Mouse (Mus musculus) MEL (cell line): ENCODE measurements around the gene 4930432M17Rik. TPM values are rescaled to one million over a fixed set of nuclear protein-coding genes. Genes with fewer than 3 reads are reported as not detected.

Experiments
- DNase-seq: peaks from one replicate; pipeline ENCODE4 v3.0.0; 2011; ENCODE audit warnings: low read depth, low spot score
- H3K27ac ChIP-seq: 2 replicates; pipeline ENCODE4 v1.5.1; 2012; ENCODE audit warnings: low read depth, mild to moderate bottlenecking, control low read depth, low read length, moderate library complexity; ENCODE audit not compliant: control insufficient read depth
- H3K27me3 ChIP-seq, 2 experiments: fragments of 150-350 bp in 1 of 2; sonication (generic) in 1 of 2; 2 replicates each; pipeline ENCODE4 v1.6.1; 2012; ENCODE audit warnings: low read length in 2 of 2, mild to moderate bottlenecking in 2 of 2, improper control_type of control experiment in 1 of 2, moderate library complexity in 1 of 2; ENCODE audit not compliant: insufficient read depth in 2 of 2, control insufficient read depth in 1 of 2
- H3K36me3 ChIP-seq, 2 experiments: 2 replicates each; pipeline ENCODE4 v1.6.1; 2012 to 2014; ENCODE audit warnings: low read length in 2 of 2, improper control_type of control experiment in 1 of 2, inconsistent platforms in 1 of 2, mild to moderate bottlenecking in 1 of 2; ENCODE audit not compliant: insufficient read depth in 2 of 2, control insufficient read depth in 1 of 2
- H3K4me1 ChIP-seq, 2 experiments: fragments of 150-350 bp in 1 of 2; sonication (generic) in 1 of 2; 2 replicates each; pipeline ENCODE4 v1.6.1; 2012; ENCODE audit warnings: low read length in 2 of 2, improper control_type of control experiment in 1 of 2, mild to moderate bottlenecking in 1 of 2; ENCODE audit not compliant: insufficient read depth in 2 of 2, control insufficient read depth in 1 of 2
- H3K4me3 ChIP-seq, 2 experiments: fragments of 150-350 bp in 1 of 2; sonication (generic) in 1 of 2; 2 replicates each; pipeline ENCODE4 v1.5.1; 2012; ENCODE audit warnings: low read depth in 2 of 2, low read length in 2 of 2, mild to moderate bottlenecking in 2 of 2, moderate library complexity in 2 of 2, control low read depth in 1 of 2, improper control_type of control experiment in 1 of 2; ENCODE audit not compliant: control insufficient read depth in 1 of 2, insufficient read depth in 1 of 2
- H3K79me2 ChIP-seq: 2 replicates; pipeline ENCODE4 v1.6.1; 2012; ENCODE audit warnings: mild to moderate bottlenecking, low read length, moderate library complexity; ENCODE audit not compliant: control insufficient read depth, poor library complexity, insufficient read depth
- H3K9ac ChIP-seq: 2 replicates; pipeline ENCODE4 v1.6.1; 2012; ENCODE audit warnings: low read depth, mild to moderate bottlenecking, control low read depth, low read length, moderate library complexity; ENCODE audit not compliant: control insufficient read depth, poor library complexity, severe bottlenecking
- H3K9me3 ChIP-seq: fragments of 150-350 bp; sonication (generic); replicated peaks from 2 replicates; pipeline ENCODE4 v1.6.1; 2012; ENCODE audit warnings: mild to moderate bottlenecking, low read length, improper control_type of control experiment, moderate library complexity; ENCODE audit not compliant: insufficient read depth
- BHLHE40 ChIP-seq: IDR thresholded peaks from 2 replicates; pipeline ENCODE4 v1.6.1; 2012; ENCODE audit warnings: low read depth, mild to moderate bottlenecking, inconsistent platforms, low read length, improper control_type of control experiment, borderline replicate concordance
- CTCF ChIP-seq, 3 experiments: IDR thresholded peaks in 2 of 3; conservative IDR thresholded peaks in 1 of 3; 2 replicates each; pipeline ENCODE4 v1.5.1; 2011 to 2012; ENCODE audit warnings: low read length in 3 of 3, low read depth in 2 of 3, mild to moderate bottlenecking in 2 of 3, improper control_type of control experiment in 1 of 3, inconsistent platforms in 1 of 3, mixed read lengths in 1 of 3, moderate library complexity in 1 of 3; ENCODE audit not compliant: control insufficient read depth in 1 of 3, insufficient read depth in 1 of 3, poor library complexity in 1 of 3, severe bottlenecking in 1 of 3
- ELF1 ChIP-seq: IDR thresholded peaks from 2 replicates; pipeline ENCODE4 v1.6.1; 2014; ENCODE audit warnings: low read depth, mild to moderate bottlenecking, inconsistent platforms, low read length, improper control_type of control experiment, moderate library complexity
- GABPA ChIP-seq: IDR thresholded peaks from 2 replicates; pipeline ENCODE4 v1.6.1; 2012; ENCODE audit warnings: low read depth, mild to moderate bottlenecking, inconsistent platforms, low read length, improper control_type of control experiment, moderate library complexity
- GATA1 ChIP-seq: IDR thresholded peaks from 2 replicates; pipeline ENCODE4 v1.6.1; 2011; ENCODE audit warnings: low read depth, low read length, improper control_type of control experiment
- HCFC1 ChIP-seq: IDR thresholded peaks from 2 replicates; pipeline ENCODE4 v1.6.1; 2012; ENCODE audit warnings: low read depth, mild to moderate bottlenecking, inconsistent platforms, low read length, improper control_type of control experiment, moderate library complexity
- MAZ ChIP-seq: IDR thresholded peaks from 2 replicates; pipeline ENCODE4 v1.6.1; 2012; ENCODE audit warnings: low read depth, mild to moderate bottlenecking, inconsistent platforms, low read length, improper control_type of control experiment
- MEF2A ChIP-seq: IDR thresholded peaks from 2 replicates; pipeline ENCODE4 v1.6.1; 2014; ENCODE audit warnings: low read depth, mild to moderate bottlenecking, inconsistent platforms, low read length, improper control_type of control experiment; ENCODE audit not compliant: poor library complexity, insufficient replicate concordance, severe bottlenecking; ENCODE audit errors: extremely low read depth
- MYC ChIP-seq: IDR thresholded peaks from 2 replicates; pipeline ENCODE4 v1.6.1; 2011; ENCODE audit warnings: low read depth, mild to moderate bottlenecking, low read length, improper control_type of control experiment, moderate library complexity
- NELFE ChIP-seq: IDR thresholded peaks from 2 replicates; pipeline ENCODE4 v1.6.1; 2011; ENCODE audit warnings: low read depth, low read length, improper control_type of control experiment
- NRF1 ChIP-seq: IDR thresholded peaks from 2 replicates; pipeline ENCODE4 v1.6.1; 2014; ENCODE audit warnings: low read depth, mild to moderate bottlenecking, inconsistent platforms, low read length, improper control_type of control experiment, moderate library complexity; ENCODE audit not compliant: poor library complexity, insufficient read depth, severe bottlenecking
- POLR2AphosphoS5 ChIP-seq: IDR thresholded peaks from 2 replicates; pipeline ENCODE4 v1.6.1; 2012; ENCODE audit warnings: low read depth, borderline replicate concordance, mild to moderate bottlenecking, inconsistent platforms, low read length, moderate library complexity, mixed read lengths
- RAD21 ChIP-seq: IDR thresholded peaks from 2 replicates; pipeline ENCODE4 v1.6.1; 2011; ENCODE audit warnings: mild to moderate bottlenecking, low read depth, low read length, improper control_type of control experiment
- RCOR1 ChIP-seq: IDR thresholded peaks from 2 replicates; pipeline ENCODE4 v1.6.1; 2012; ENCODE audit warnings: low read depth, mild to moderate bottlenecking, inconsistent platforms, low read length, improper control_type of control experiment
- TAL1 ChIP-seq: IDR thresholded peaks from 2 replicates; pipeline ENCODE4 v1.6.1; 2012; ENCODE audit warnings: mild to moderate bottlenecking, inconsistent platforms, low read length, moderate library complexity, mixed read lengths
- TCF12 ChIP-seq: IDR thresholded peaks from 2 replicates; pipeline ENCODE4 v1.6.1; 2014; ENCODE audit warnings: low read depth, mild to moderate bottlenecking, inconsistent platforms, low read length, improper control_type of control experiment, moderate library complexity
- UBTF ChIP-seq: IDR thresholded peaks from 2 replicates; pipeline ENCODE4 v1.6.1; 2012; ENCODE audit warnings: low read depth, mild to moderate bottlenecking, inconsistent platforms, low read length, improper control_type of control experiment, moderate library complexity, borderline replicate concordance; ENCODE audit not compliant: insufficient read depth
- USF1 ChIP-seq: IDR thresholded peaks from 2 replicates; pipeline ENCODE4 v1.6.1; 2014; ENCODE audit warnings: low read depth, mild to moderate bottlenecking, inconsistent platforms, low read length, improper control_type of control experiment, moderate library complexity
- USF2 ChIP-seq, 2 experiments: IDR thresholded peaks; 2 replicates each; pipeline ENCODE4 v1.6.1; 2011 to 2012; ENCODE audit warnings: improper control_type of control experiment in 2 of 2, low read length in 2 of 2, borderline replicate concordance in 1 of 2, inconsistent platforms in 1 of 2, low read depth in 1 of 2, mild to moderate bottlenecking in 1 of 2; ENCODE audit not compliant: insufficient read depth in 1 of 2
- ZMIZ1 ChIP-seq: IDR thresholded peaks from 2 replicates; pipeline ENCODE4 v1.6.1; 2012; ENCODE audit warnings: low read depth, mild to moderate bottlenecking, inconsistent platforms, low read length, improper control_type of control experiment, moderate library complexity
- polyA plus RNA-seq, 2 experiments: library from polyadenylated mRNA; stranded (reverse) in 1 of 2; unstranded in 1 of 2; fragments of >175 nt in 1 of 2; fragments of >200 nt in 1 of 2; gene quantifications; 2 replicates each; pipeline versions ENCODE4 v1.2.1 to v1.2.4; 2012; ENCODE audit warnings: low replicate concordance in 2 of 2, low read depth in 1 of 2; ENCODE audit not compliant: insufficient read length in 2 of 2, insufficient read depth in 1 of 2, missing spikeins in 1 of 2
- total RNA-seq: library from RNA; depleted of rRNA; stranded (reverse); fragments of 300-350 nt; gene quantifications from 2 replicates; pipeline ENCODE4 v1.2.3, GENCODE M21; 2012

The 4930432M17Rik gene
- total and polyA plus RNA-seq, 3 experiments: not detected

- no peaks in the 10 kb centered on the region for H3K36me3 ChIP-seq
- H3K4me1 ChIP-seq: no peaks in the 10 kb centered on the region
- H3K9ac ChIP-seq: no peak overlapping the region
- no peak overlapping the region for H3K27ac ChIP-seq
- H3K27me3 ChIP-seq: peaks cover 4 to 9% of the 10 kb centered on the region in 2 experiments; a peak in 3 of 4 replicates
- H3K79me2 ChIP-seq: no peaks in the 10 kb centered on the region
- H3K9me3 ChIP-seq: no peaks in the 10 kb centered on the region
- DNase-seq: no peak
- TF ChIP-seq GABPA (no peak), RCOR1 (no peak), ELF1 (no peak), GATA1 (no peak), TAL1 (no peak)
- no peak overlapping the region for H3K4me3 ChIP-seq
Measured at GRCm38 (mm10) chr3:121715336-121715735, 44.8 kb downstream of the 4930432M17Rik start.

- no peak overlapping the region for H3K27ac ChIP-seq
- H3K27me3 ChIP-seq: peaks cover 4 to 8% of the 10 kb centered on the region in 2 experiments; a peak in 3 of 4 replicates
- H3K4me1 ChIP-seq: no peaks in the 10 kb centered on the region
- H3K4me3 ChIP-seq: no peak overlapping the region
- DNase-seq: no peak
- no peak overlapping the region for H3K9ac ChIP-seq
- no peaks in the 10 kb centered on the region for H3K36me3 ChIP-seq
- H3K9me3 ChIP-seq: no peaks in the 10 kb centered on the region
- H3K79me2 ChIP-seq: no peaks in the 10 kb centered on the region
- TF ChIP-seq GABPA (no peak), RAD21 (no peak), MYC (no peak), MAZ (no peak), BHLHE40 (no peak), HCFC1 (no peak), USF2 (IDR thresholded peaks at IDR 0.05; ENCODE audit: borderline replicate concordance in 1 of 2, insufficient read depth in 1 of 2, low read depth in 1 of 2, low read length in 2 of 2) (no peak)
Measured at GRCm38 (mm10) chr3:121715741-121716459, 45.3 kb downstream of the 4930432M17Rik start.

- Histone ChIP-seq H3K27me3 (peaks cover 3% of the 10 kb centered on the region in 2 experiments; a peak in 3 of 4 replicates), H3K9me3 (no peaks in the 10 kb centered on the region), H3K27ac (no peak overlapping the region), H3K9ac (no peak overlapping the region), H3K36me3 (no peaks in the 10 kb centered on the region), H3K4me1 (no peaks in the 10 kb centered on the region), H3K79me2 (no peaks in the 10 kb centered on the region), H3K4me3 (no peak overlapping the region)
- TF ChIP-seq NELFE (no peak), CTCF (IDR thresholded peaks at IDR 0.05 in 2 of 3, conservative IDR thresholded peaks at IDR 0.05 in 1 of 3; ENCODE audit: control insufficient read depth in 1 of 3, insufficient read depth in 1 of 3, low read depth in 2 of 3, low read length in 3 of 3, poor library complexity in 1 of 3, severe bottlenecking in 1 of 3) (no peak), TAL1 (no peak), NRF1 (no peak), POLR2AphosphoS5 (no peak), USF1 (no peak), RCOR1 (no peak), GATA1 (no peak), MAZ (no peak), MEF2A (no peak), ZMIZ1 (no peak), HCFC1 (no peak), GABPA (no peak), UBTF (no peak), TCF12 (no peak)
- DNase-seq: no peak
Measured at GRCm38 (mm10) chr3:121716480-121716879, 45.9 kb downstream of the 4930432M17Rik start.
